Mouse (Mus musculus) common myeloid progenitor, adult 5-6 weeks (primary cell): ENCODE measurements around the gene Taok2. TPM values are rescaled to one million over a fixed set of nuclear protein-coding genes. Genes with fewer than 3 reads are reported as not detected.
"Not testable (repeated sequence)": the region's sequence is repeated elsewhere in the genome, so short reads cannot be mapped to it uniquely, and the experiment has no call there.

Experiments
- ATAC-seq: replicated peaks from 2 replicates; pipeline ENCODE4 v1.8.0; 2016; ENCODE audit warnings: low read depth, mild to moderate bottlenecking, moderate TSS enrichment, inconsistent platforms; ENCODE audit not compliant: poor library complexity, severe bottlenecking
- total RNA-seq: library from RNA; stranded (forward); fragments of 200-1000, 187-1606 nt; gene quantifications from 2 replicates; pipeline ENCODE4 v1.2.3, GENCODE M21; 2017

The Taok2 gene
- total RNA-seq = 32.2 and 42.2 TPM in 2 replicates

DNA sequence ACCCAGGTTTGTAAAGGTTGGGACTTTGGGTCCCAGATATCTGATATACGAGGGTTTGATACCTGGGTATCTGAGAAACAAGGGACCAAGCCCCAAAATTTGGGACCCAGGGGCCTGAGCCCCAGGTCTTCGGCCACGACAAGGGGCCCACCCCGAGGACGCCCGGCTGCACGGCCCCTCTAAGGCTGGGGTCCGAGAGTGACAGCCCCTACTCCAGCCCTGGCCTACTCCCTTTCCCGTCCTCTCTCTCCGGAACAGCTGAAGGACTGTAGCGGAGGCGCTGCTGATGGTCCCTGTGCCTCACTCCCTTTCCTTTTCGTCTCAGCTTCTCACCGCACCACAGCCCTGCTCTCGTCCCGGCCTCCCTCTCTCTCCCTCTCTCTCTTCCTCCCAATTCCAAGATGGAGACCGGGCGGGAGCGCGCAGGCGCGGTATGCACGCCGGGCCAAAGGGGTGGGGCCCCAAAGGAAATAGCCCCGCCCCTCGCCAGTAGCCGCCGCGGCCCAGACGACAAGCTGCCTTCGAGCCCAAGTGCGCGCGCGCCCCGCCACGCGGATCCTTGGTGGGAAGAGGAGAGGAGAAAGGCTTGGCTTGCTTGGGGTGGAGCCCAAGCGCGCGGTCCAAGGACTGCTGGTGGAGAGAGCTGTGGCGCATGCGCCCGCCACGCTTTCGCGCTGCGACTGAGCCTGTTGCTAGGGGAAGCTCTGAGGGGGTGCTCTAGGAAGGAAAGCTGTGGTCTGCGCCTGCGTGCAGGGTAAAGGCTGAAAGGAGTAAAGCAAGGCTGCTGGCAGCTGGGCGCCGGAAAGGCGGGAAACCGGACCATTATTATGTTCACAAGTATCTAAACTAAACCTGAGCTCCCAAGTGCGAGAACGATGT lies at the start of gene Taok2:
Taok2 (minus strand) TSS at position 418 of the 879 bp plus-strand sequence.
- ATAC-seq = peak; percentile 92

DNA sequence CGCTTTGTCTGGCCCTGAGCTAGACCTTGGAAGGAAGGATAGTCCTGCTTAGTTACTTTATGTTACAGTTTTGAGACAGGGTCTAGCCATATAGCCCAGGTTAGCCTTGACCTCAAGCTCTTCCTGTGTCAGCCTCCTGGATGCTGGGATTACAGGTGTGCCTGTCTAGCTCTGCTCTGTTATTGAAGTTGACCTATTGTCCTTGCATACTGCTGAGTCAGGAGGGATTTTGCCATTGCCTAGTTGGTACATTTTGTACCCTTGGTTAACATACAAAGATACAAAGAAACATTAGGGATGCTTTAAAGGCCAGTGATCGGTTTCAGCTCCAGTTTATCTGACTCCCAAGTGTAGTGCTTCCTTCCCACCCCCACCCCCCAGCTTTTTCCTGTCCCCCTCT lies 48.1 kb upstream of the Taok2 start:
- ATAC-seq = no peak

DNA sequence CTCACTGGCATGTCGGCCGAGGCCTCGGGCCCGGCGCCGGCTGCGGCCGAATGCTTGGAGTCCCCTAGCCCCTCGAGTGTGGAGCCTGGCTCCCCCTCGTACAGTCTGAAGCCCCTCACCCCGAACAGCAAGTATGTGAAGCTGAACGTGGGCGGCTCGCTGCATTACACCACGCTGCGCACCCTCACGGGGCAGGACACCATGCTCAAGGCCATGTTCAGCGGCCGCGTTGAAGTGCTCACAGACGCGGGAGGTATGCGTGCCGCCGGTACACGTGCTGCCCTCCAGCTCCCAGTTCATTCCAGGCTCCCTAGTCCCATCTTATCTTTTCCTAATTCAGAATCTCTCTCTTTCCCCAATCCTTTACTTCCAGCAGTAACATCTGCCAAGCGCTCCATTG lies 44.5 kb upstream of the Taok2 start:
- peak; percentile 10; the same call in 1 of the 2 replicates for ATAC-seq

DNA sequence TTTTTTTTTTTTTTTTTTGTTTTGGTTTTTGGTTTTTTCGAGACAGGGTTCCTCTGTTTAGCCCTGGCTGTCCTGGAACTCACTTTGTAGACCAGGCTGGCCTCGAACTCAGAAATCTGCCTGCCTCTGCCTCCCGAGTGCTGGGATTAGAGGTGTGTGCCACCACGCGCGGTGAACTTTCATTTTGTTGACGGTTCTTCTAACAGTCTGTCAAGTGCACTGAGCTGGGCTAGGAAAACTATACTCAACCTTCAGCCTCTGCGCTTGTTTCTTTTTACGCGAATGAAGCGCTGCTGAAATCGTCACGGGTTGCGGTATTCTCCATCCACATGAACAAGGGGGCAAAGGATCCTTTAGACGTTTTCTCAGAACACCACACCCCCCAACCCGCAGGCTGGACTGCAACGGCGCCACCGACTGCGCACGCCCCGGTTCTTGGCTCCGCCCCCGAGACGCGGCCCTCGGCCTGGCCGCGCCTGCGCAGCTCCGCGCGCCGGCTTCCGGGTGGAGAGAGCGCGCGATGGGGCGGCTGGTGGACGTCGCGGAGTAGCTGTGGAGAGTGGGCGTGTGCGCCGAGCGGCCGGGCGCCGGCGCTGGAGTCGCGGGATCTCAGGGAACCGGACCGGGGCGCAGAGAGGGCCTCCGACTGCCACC lies 44.0 kb upstream of the Taok2 start, which contains the start of gene Kctd13:
Kctd13 (plus strand) TSS at position 496 of the 654 bp plus-strand sequence.
- peak; percentile 85 for ATAC-seq

DNA sequence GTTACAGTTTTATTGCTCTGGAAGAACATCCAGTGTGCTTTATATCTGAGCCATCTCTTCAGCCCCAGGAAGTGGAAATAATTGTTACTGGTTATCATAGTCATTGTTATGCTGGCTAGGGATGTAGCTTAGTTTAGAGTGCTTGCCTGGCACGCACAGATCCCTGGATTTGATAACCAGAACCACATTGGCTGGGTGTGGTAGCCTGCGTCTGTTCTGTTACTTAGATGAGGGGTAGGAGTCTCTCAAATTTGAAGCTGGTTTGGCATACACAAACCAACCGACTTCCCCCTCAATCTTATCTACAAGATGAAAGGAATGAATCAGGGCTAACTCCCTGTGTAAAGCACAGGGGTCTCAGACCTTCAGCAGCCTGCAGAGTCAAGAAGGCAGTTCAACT lies 41.8 kb upstream of the Taok2 start:
- ATAC-seq = peak; percentile 24; the same call in 1 of the 2 replicates

DNA sequence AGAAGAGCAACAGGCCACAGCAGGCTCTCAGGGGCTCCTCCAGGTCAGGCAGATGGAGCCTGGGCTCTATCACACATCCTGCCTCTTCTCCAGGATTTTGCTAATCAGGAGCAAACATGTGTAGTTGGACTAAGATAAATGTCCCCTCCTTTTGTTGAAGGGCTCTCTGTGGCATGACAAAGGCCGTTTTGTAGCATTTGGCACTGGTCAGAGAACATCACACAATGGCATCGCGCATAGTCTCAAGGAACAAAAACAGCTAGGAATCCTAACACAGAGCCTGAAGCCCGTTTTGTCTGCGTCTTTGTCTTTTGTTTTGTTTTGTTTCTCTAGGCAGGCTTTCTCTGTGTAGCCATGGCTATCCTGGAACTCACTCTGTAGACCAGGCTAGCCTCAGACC lies 39.5 kb upstream of the Taok2 start:
- no peak for ATAC-seq

DNA sequence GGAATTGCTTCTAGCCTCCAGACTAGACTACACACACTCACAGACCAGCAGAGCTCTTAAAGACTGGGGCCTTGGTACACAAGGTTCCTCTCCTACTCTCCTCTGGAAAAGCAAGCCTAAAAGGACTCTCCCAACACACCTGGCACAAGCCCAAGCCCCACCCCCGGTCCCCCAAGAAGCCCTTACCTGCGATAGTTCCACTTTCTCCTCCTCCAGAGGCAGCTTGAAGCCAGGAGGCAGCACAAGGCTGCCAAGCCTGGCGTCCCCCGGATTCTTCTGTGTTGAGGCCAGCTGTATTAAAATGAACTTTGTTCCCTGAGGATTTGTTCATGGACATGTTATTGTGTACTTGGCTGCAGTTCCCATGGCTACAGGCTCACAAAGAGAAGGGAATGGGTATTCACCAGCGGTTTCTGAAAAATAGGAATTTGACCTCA lies 38.1 kb upstream of the Taok2 start, which contains the start of gene Tmem219:
Tmem219 (minus strand) TSS at position 294 of the 437 bp plus-strand sequence.
- no peak for ATAC-seq

DNA sequence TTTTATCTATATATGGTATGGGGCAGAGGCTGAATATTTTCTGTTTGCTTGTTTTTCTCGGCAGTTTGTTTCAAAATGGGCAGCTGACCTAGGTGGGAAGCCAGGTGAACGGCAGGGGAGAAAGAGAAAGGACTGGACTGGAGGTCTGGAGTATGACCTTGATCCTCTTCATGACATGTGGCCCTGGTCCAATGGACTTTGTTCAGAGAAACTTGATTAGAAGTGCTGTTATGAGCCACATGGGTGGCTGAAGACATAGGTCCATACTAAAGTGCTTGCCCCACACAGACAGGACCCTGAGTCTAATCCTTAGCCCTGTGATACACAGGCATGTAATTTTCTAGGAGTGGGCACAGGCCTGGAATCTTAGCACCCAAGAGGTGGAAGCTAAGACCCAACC lies 37.1 kb upstream of the Taok2 start:
- ATAC-seq = no peak

DNA sequence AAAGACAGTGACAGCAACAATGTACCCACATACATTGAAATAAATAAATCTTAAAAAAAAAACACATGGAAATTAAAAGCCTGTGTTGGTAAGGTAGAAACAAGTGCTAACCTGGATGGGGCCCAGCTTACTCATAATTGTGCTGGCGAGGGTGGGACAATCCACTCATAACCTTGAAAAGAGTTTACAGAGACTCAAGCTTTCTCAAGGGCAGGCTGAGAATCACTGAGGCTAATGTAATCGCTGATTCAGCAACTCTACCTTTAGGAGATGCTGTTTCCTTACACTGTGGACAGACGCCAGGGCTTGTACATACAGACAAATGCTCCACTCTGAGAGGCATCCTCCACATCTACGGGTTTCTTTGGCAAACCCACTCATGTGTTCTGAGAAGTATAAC lies 35.5 kb upstream of the Taok2 start:
- no peak for ATAC-seq

DNA sequence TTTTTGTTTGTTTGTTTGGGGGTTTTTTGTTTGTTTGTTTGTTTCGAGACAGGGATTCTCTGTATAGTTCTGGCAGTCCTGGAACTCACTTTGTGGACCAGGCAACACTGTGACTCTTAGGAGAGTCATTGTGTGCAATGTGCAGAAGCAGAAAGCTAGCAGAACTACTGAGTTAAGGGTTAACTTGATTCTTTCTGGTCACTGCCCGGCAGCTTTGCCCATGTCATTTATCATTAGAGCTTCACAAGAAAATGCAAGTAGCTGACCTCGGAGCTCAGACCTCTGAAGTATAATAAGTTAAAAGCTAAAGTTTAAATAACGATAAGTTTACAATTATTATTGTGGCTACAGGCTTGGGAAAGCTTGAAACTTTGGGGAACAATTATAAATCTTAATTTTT lies 33.9 kb upstream of the Taok2 start:
- not testable (repeated sequence) for ATAC-seq

DNA sequence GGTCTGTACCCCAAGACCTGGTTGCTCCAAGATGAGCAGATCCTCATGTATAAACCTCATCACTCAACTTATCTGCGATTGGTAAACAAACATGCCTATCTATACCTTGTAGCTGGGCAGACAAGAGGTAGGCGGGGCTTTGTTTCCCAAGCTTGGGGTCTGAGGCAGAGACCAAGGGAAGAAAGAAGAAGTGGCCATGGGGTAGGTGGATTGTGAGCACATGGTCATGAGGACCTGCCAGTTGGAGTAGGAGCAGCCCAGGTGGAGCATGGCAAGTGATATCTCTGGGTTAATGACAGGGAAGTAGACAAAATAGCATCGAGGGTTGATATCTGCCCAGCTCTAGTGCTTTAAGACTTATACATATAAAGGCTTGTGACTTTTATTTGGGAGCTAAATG lies 30.3 kb upstream of the Taok2 start:
- ATAC-seq = 0 out of 2 replicates have a peak, but pooled peaks have one; percentile 2

DNA sequence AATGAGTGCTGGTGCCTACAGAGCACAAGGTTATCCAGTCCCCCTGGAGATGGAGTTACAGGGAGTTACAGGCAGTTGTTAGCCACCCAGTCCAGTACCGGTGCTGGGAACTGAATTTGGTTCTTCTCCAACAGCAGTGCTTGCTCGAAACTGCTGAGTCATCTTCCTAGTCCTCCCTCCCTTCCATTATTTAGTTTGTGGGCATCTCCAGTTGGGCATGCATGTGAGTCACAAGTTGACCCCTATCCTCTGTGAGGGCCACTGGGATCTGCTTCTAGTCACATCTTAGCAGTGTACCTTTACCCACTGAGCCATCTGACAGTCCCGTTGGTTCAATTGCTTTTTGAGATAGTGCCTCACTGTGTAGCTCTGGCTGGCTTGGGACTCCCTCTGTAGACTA lies 21.1 kb upstream of the Taok2 start:
- 0 out of 2 replicates have a peak, but pooled peaks have one; percentile 18 for ATAC-seq

DNA sequence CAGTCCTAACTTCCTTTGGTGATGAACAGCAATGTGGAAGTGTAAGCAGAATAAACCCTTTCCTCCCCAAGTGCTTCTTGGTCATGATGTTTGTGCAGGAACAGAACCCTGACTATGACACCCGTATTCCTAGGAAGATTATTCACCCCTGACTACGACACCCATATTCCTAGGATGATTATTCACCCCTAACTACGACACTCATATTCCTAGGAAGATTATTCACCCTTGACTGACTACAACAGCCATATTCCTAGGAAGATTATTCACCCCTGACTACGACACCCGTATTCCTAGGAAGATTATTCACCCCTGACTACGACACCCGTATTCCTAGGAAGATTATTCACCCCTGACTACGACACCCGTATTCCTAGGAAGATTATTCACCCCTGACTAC lies 15.3 kb upstream of the Taok2 start:
- ATAC-seq = not testable (repeated sequence)

DNA sequence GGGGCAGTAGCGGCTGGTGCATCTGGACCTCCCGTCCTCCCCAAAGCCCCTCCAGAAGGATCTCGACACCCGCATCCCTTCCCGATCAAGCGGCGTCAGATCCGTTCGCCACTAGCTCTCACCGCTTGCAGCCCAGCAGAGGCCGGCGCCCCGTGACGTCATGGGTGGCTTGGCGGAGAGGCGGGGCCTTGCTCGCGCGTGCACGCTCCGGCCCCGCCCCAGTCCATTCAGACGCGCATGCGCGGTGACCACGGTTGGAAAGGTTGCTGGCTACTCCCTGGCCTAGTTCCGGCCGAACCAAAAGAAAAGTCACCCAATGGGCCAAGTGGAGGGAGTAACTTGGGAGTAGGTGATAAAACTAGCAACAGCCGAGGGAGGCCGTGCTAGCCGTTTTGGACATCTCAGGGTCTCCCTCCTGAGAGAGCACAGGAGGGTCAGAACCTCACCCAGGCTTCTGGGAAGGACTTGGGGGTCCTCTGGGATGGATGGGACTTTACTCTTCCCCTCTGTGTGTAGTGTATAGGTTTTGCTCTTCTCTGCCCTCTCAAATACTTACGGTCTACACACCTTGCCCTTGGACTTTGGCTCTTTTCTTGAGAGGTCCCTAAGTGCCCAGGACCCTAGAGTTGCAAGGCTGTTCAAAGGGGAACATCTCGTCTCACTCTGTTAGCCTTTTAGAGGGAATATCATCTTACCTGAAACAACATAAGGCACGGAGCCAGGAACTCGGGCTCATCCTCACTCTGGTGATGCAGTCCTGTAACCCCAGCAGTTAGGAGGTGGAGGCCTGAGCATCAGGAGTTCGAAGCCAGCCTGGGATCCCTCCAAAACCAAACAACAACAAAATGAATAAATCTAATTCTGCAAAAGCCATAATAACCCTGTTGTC lies 13.8 kb upstream of the Taok2 start:
- ATAC-seq = peak; percentile 89

DNA sequence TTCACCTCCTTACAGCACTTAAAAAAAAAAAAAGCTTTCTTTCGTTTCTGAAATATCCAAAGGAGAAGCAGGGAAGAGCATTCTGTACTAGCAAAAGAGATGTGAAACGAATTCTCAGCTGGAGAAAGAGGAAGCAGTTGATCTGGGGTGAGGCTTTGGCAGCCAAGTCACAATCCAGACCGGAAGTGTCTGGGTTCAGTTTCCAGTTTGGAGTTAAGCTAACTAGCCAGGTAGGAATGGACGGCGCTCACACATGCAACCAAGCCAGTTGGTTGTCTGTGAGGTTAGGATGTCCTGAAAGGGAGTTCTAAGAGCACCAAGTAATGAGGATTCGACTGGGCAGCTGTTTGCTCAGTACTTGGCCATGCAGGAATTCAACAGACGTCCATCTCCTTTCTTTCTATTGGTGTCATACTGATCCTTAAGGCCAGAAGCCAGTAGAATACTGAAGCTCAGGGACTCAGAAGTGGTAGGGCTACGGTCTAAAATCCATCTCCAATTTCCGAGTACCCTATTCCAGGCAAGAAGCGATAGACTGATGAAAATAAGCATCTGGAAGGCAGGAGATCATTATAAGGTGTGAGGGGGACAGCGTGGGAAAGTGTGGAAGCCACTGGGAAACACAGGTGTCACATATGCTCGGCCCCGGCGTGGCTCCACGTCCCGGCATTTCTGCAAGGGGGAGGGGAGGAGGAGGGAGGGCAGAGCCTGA lies 13.0 kb upstream of the Taok2 start:
- ATAC-seq = peak; percentile 75

DNA sequence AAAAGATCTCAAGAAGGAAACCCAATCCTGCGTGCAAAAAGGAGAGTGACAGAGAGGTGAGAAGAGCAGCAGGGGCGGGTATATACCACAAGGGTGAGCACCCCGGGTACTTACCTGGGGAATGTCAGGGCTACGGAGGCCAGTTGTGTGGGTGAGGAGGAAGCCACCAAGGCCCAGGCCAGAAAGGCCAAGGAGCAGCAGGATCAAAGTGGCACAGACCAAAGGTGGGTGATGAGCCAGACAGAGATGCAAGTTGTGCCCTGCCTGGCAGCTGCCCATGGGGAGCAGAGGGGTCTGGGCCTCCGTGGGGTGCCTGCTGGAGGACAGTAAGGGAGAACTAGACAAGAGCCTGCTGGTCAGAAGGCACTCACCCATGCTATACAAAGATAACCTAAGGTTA lies 12.4 kb upstream of the Taok2 start:
- 0 out of 2 replicates have a peak, but pooled peaks have one; percentile 16 for ATAC-seq

DNA sequence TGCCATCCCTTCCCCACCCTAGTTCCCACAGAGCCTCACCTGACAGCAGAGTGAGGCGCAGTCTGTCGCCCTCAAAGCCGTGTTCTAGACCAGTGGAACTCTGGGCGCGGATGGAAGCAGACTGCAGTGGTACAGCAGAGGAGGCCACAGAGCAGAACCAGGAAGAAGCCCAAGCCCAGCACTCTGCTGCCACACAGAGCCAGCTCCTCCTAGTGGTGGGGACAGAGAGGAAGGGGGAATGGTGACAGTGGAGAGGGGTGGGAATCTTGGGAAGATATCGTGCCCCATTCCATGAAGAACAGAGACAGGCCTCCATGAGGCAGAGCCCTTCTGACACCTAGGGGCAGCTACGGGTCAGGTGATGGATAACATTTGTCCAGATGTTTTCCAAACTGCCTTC lies 4.3 kb upstream of the Taok2 start:
- ATAC-seq = no peak; the same call in 1 of the 2 replicates

DNA sequence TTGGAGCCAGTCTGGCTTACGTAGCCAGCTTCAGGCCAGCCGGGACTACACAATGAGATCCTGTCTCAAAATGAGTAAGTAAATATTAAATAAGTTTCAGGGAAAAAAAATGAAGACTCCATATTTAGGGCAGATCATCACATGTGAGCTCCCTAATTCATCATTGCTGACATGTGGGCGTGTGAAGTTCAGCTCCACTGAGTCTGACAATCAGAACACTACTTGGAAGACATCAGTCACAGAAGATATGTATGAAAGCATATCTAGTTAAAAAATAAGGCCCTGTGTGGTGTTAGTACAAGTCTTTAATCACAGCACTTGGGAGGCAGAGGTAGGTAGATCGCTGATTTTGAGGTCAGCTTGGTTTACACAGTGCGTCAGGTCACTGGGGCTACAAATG lies 2.8 kb upstream of the Taok2 start:
- no peak for ATAC-seq

DNA sequence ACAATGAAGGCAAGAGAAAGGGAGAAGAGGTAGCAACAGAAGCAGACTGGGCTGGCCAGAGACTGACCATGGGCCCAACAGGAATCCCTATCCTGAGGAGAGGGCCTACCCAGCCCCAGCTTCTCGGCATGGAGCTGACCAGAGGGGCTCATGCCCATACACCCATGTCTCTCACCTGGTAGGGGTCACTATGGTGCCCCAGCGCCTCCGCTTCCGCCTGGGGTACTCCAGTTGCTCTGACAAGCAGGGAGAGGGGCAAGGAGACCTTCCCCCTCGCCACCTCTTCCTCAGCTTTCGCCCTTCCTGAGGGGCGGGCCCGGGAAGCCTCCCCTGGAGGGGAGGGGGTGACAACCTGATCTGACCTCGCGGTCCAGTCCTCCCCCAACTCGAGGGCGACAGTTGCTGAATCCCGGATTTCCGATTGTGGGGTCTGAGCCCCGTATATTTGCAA lies 747 bp downstream of the Taok2 start:
- ATAC-seq = 0 out of 2 replicates have a peak, but pooled peaks have one; percentile 9
